Mouse (Mus musculus): ENCODE results near the gene Mrpl55. TPM values are rescaled to one million over a fixed set of nuclear protein-coding genes. Genes with fewer than 3 reads are reported as not detected.

The Mrpl55 gene
- 8.7 TPM for polyA plus RNA-seq (2015; fragmentation: Illumina TruSeq; extraction: RNeasy Lipid Tissue Mini Kit (QIAGEN cat#74804); ENCODE audit: insufficient read depth, low replicate concordance)

GRCm38 (mm10) chr11:59202081-59202995 is at the start of gene Mrpl55:
Mrpl55 (plus strand) TSS chr11:59202486.

GRCm38 (mm10) chr11:59163255-59164236 is 38.7 kb upstream of the Mrpl55 start, which contains the start of gene Iba57:
Iba57 (minus strand) TSS chr11:59163739.

GRCm38 (mm10) chr11:59182864-59183331 is 19.4 kb upstream of the Mrpl55 start, which contains the start of gene Gjc2:
Gjc2 (minus strand) TSS chr11:59183213.

DNA sequence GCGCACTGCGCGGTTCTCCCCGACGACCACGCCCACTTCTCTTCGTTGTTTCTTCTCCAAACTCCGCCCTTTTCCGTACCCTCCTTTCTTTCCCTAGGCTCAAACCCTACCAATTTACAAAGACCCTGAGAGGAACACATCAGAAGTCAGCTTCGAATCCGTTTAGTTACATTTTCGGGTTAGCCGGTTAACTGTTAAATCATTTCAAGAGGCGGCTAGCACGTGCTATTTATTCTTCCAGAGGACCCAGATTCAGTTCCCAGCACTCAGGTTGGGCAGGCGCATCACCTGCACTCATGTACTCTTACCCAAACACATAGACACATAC is 10.3 kb upstream of the Mrpl55 start, which contains the start of gene Guk1:
Guk1 (minus strand) TSS at position 154 of the 328 bp plus-strand sequence.

GRCm38 (mm10) chr11:59208153-59208831 is 6.0 kb downstream of the Mrpl55 start, which contains the start of gene 2310033P09Rik:
2310033P09Rik (plus strand) TSS chr11:59208321.

DNA sequence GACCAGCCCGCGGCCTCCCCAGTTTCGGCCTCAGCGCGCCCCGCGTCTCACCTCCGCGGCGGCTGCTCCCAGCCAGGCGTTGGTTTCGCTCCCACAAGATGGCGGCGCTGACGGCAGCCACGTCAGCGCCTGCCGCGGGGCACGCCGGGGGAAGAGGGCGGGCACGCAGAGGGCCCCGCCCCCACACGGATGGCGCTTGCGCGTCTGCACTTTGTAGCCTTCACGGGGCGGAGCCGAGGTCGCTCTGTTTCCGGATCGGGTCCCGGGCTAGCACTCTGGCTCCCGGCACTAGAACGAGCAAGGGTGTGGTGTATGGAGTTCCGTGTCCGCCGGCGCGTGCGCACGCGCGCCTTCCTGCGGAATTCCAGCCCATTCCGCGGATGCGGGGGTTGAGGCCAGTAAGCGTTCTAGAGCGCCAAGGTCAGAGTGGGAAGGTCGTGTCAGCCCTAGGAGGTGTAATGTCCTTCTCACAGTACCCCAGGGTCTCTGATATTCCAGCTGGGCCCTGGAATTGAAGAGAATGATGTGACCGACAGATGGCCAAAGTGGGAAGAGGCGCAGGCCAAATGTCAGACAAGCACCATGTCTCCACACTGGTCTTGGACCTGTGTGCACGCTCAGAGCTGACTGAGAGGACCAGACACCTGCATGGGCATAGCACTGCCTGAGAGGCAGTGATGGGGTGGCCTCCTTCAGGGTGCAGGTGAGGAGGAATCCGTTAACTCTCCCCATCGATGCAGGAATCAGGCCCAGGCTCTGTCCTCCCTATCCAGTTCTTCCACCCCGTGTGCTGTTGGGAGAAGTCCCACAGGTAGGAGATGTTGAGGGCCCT is 26.1 kb downstream of the Mrpl55 start, which contains the start of gene Arf1:
Arf1 (minus strand) TSS at position 149 of the 832 bp plus-strand sequence.

Other genes starting within 250 kb of the Mrpl55 start
- gene Hist3h2a, start 247.8 kb upstream of the Mrpl55 start, polyA plus RNA-seq (2015; fragmentation: Illumina TruSeq; extraction: RNeasy Lipid Tissue Mini Kit (QIAGEN cat#74804); ENCODE audit: insufficient read depth, low replicate concordance), result 11.2 TPM
- 0.17 TPM for gene Trim17, start 247.8 kb upstream of the Mrpl55 start, polyA plus RNA-seq (2015; fragmentation: Illumina TruSeq; extraction: RNeasy Lipid Tissue Mini Kit (QIAGEN cat#74804); ENCODE audit: insufficient read depth, low replicate concordance)
- gene Trim11, start 224.4 kb upstream of the Mrpl55 start, polyA plus RNA-seq (2015; fragmentation: Illumina TruSeq; extraction: RNeasy Lipid Tissue Mini Kit (QIAGEN cat#74804); ENCODE audit: insufficient read depth, low replicate concordance), result 35.2 TPM
- gene Obscn, start 66.1 kb upstream of the Mrpl55 start, polyA plus RNA-seq (2015; fragmentation: Illumina TruSeq; extraction: RNeasy Lipid Tissue Mini Kit (QIAGEN cat#74804); ENCODE audit: insufficient read depth, low replicate concordance), result 0.64 TPM
- gene Iba57, start 38.7 kb upstream of the Mrpl55 start, polyA plus RNA-seq (2015; fragmentation: Illumina TruSeq; extraction: RNeasy Lipid Tissue Mini Kit (QIAGEN cat#74804); ENCODE audit: insufficient read depth, low replicate concordance), result 4.6 TPM
- 0.69 TPM for gene Gjc2, start 19.3 kb upstream of the Mrpl55 start, polyA plus RNA-seq (2015; fragmentation: Illumina TruSeq; extraction: RNeasy Lipid Tissue Mini Kit (QIAGEN cat#74804); ENCODE audit: insufficient read depth, low replicate concordance)
- gene Guk1, start 10.3 kb upstream of the Mrpl55 start, polyA plus RNA-seq (2015; fragmentation: Illumina TruSeq; extraction: RNeasy Lipid Tissue Mini Kit (QIAGEN cat#74804); ENCODE audit: insufficient read depth, low replicate concordance), result 24.6 TPM
- gene 2310033P09Rik, start 5.8 kb downstream of the Mrpl55 start, polyA plus RNA-seq (2015; fragmentation: Illumina TruSeq; extraction: RNeasy Lipid Tissue Mini Kit (QIAGEN cat#74804); ENCODE audit: insufficient read depth, low replicate concordance), result 15.9 TPM
- gene Arf1, start 25.8 kb downstream of the Mrpl55 start, polyA plus RNA-seq (2015; fragmentation: Illumina TruSeq; extraction: RNeasy Lipid Tissue Mini Kit (QIAGEN cat#74804); ENCODE audit: insufficient read depth, low replicate concordance), result 241 TPM
- gene Wnt3a, start 88.3 kb downstream of the Mrpl55 start, polyA plus RNA-seq (2015; fragmentation: Illumina TruSeq; extraction: RNeasy Lipid Tissue Mini Kit (QIAGEN cat#74804); ENCODE audit: insufficient read depth, low replicate concordance), result not detected
- 0.19 TPM for gene Wnt9a, start 104.4 kb downstream of the Mrpl55 start, polyA plus RNA-seq (2015; fragmentation: Illumina TruSeq; extraction: RNeasy Lipid Tissue Mini Kit (QIAGEN cat#74804); ENCODE audit: insufficient read depth, low replicate concordance)
- not detected for gene Prss38, start 173.2 kb downstream of the Mrpl55 start, polyA plus RNA-seq (2015; fragmentation: Illumina TruSeq; extraction: RNeasy Lipid Tissue Mini Kit (QIAGEN cat#74804); ENCODE audit: insufficient read depth, low replicate concordance)
- gene Jmjd4, start 247.6 kb downstream of the Mrpl55 start, polyA plus RNA-seq (2015; fragmentation: Illumina TruSeq; extraction: RNeasy Lipid Tissue Mini Kit (QIAGEN cat#74804); ENCODE audit: insufficient read depth, low replicate concordance), result 12.7 TPM
- 13.3 TPM for gene Snap47, start 248.7 kb downstream of the Mrpl55 start, polyA plus RNA-seq (2015; fragmentation: Illumina TruSeq; extraction: RNeasy Lipid Tissue Mini Kit (QIAGEN cat#74804); ENCODE audit: insufficient read depth, low replicate concordance)